Mouse (Mus musculus) erythroblast, embryonic 14.5 days (primary cell): Measurements from ENCODE around the gene Iqsec2.

Experiments used
- GATA1 ChIP-seq: IDR thresholded peaks from 2 replicates; pipeline ENCODE4 v1.6.1; 2012; ENCODE audit warnings: low read length, inconsistent platforms, mixed read lengths
- TAL1 ChIP-seq: IDR thresholded peaks from 3 replicates; pipeline ENCODE4 v1.6.1; 2012; ENCODE audit warnings: low read length, inconsistent platforms, mixed read lengths

DNA sequence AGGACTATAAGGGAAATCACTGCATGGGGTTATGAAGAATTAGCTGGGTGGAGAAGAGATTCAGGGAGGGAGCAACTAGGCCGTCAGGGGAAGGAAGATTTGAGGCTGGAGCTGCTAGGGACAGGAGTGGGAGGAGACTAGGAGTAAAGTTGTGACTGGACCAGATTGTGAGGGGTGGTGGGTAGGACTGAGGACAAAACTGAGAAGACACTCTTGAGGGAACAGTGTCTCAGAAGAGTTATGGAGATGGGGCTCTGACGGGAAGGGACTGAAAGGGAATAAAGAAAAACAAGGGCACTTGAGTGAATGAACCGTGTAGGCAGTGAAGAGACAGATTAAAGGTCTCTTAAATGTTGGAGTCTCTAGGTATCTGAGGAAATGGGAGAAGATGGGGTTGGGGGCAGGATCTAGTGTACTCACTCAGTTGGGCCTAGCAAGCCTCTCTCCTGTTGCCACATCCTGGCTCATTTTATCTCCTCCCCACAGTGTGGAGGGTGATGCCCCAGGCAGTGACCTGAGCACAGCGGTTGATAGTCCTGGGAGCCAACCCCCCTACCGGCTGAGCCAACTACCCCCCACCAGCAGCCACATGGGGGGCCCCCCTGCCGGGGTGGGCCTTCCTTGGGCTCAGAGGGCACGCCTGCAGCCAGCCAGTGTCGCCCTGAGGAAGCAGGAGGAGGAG lies 58.5 kb downstream of the Iqsec2 start:
- TF ChIP-seq GATA1 (no peak), TAL1 (no peak)
